Mouse (Mus musculus) telencephalon, adult 2 months (tissue): ENCODE measurements around the gene Abhd17c.

Source experiments
- DNase-seq: peaks from one replicate; pipeline ENCODE4 v3.0.0-alpha.2; 2011; ENCODE audit warnings: low read depth, low spot score

The Abhd17c gene

GRCm38 (mm10) chr7:84119216-84120105 is 32.2 kb downstream of the Abhd17c start:
- no peak for DNase-seq

GRCm38 (mm10) chr7:84117543-84118122 is 34.1 kb downstream of the Abhd17c start:
- no peak for DNase-seq

GRCm38 (mm10) chr7:84116621-84117542 is 34.8 kb downstream of the Abhd17c start:
- DNase-seq = no peak

- no peak for DNase-seq
Measured at GRCm38 (mm10) chr7:84115385-84115784, 36.3 kb downstream of the Abhd17c start.

GRCm38 (mm10) chr7:84114775-84115174 is 36.9 kb downstream of the Abhd17c start:
- DNase-seq = no peak

- no peak for DNase-seq
Measured at GRCm38 (mm10) chr7:84113035-84113390, 38.7 kb downstream of the Abhd17c start.

GRCm38 (mm10) chr7:84112351-84113034 is 39.2 kb downstream of the Abhd17c start:
- DNase-seq = no peak

- DNase-seq = no peak
Measured at GRCm38 (mm10) chr7:84111716-84112350, 39.9 kb downstream of the Abhd17c start.

- DNase-seq = no peak
Measured at GRCm38 (mm10) chr7:84106942-84107341, 44.8 kb downstream of the Abhd17c start.

GRCm38 (mm10) chr7:84102589-84102988 is 49.1 kb downstream of the Abhd17c start:
- DNase-seq = no peak

- DNase-seq = no peak
Measured at GRCm38 (mm10) chr7:84100672-84101071, 51.0 kb downstream of the Abhd17c start.

- DNase-seq = no peak
Measured at GRCm38 (mm10) chr7:84098098-84098497, 53.6 kb downstream of the Abhd17c start.

- DNase-seq = no peak
Measured at GRCm38 (mm10) chr7:84096501-84096900, 55.2 kb downstream of the Abhd17c start.

GRCm38 (mm10) chr7:84090793-84091192 is 60.9 kb downstream of the Abhd17c start:
- DNase-seq = no peak

- DNase-seq = no peak
Measured at GRCm38 (mm10) chr7:84089777-84090176, 61.9 kb downstream of the Abhd17c start.

GRCm38 (mm10) chr7:84088971-84089370 is 62.7 kb downstream of the Abhd17c start:
- no peak for DNase-seq

- DNase-seq = no peak
Measured at GRCm38 (mm10) chr7:84088191-84088590, 63.5 kb downstream of the Abhd17c start.

- DNase-seq = peak; percentile 46
Measured at GRCm38 (mm10) chr7:84086039-84086829, 65.5 kb downstream of the Abhd17c start, which contains the start of gene Cemip. TSS of gene Cemip (minus strand) at chr7:84086502.

GRCm38 (mm10) chr7:84085049-84085945 is 66.4 kb downstream of the Abhd17c start:
- DNase-seq = no peak
